Mouse (Mus musculus): ENCODE data around the gene Bcl2a1b. TPM values are rescaled to one million over a fixed set of nuclear protein-coding genes. Genes with fewer than 3 reads are reported as not detected.
"Not testable (repeated sequence)": the region's sequence is repeated elsewhere in the genome, so short reads cannot be mapped to it uniquely, and the experiment has no call there.

Gene Bcl2a1b
- polyA plus RNA-seq, 1 experiment from 2014 or later, result not detected

DNA sequence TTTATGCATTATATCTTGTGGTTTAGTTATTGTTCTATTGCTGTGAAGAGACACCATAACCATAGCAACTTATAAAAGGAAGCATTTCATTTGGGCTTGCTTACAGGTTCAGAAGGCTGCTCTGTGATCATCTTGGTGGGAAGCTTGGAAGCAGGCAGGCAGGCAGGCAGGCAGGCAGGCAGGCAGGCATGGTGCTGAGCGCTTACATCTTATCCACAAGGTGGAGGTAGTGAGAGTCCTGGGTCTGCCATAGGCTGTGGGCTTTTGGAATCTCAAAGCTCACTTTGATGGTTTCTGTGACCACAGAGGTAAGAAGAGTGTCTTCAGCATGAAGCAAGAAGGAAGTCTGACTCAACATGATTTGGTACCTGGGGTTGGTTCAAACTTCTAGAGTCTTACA lies 13.4 kb downstream of the Bcl2a1b start:
- H3K9me3 ChIP-seq (replicated peaks); H3K36me3 ChIP-seq (ENCODE audit: poor library complexity, severe bottlenecking); H3K27me3 ChIP-seq; H3K4me3 ChIP-seq; H3K4me1 ChIP-seq; H3K27ac ChIP-seq; H3K4me2 ChIP-seq; H3K9ac ChIP-seq; ATAC-seq: not testable (repeated sequence)
- 29% methylated on average over 1 of the region's 1 CpGs for WGBS

- H3K9me3 ChIP-seq (replicated peaks); H3K4me2 ChIP-seq; H3K27ac ChIP-seq; H3K4me1 ChIP-seq; H3K4me3 ChIP-seq; ATAC-seq; H3K36me3 ChIP-seq (ENCODE audit: poor library complexity, severe bottlenecking); H3K27me3 ChIP-seq; H3K9ac ChIP-seq: not testable (repeated sequence)
- 86% methylated on average over 4 of the region's 4 CpGs for WGBS
Measured at GRCm38 (mm10) chr9:89218174-89218573, 19.2 kb downstream of the Bcl2a1b start.

GRCm38 (mm10) chr9:89219668-89220067 lies 20.7 kb downstream of the Bcl2a1b start:
- not testable (repeated sequence) for H3K27me3 ChIP-seq
- WGBS, result 93% methylated on average over 3 of the region's 4 CpGs

DNA sequence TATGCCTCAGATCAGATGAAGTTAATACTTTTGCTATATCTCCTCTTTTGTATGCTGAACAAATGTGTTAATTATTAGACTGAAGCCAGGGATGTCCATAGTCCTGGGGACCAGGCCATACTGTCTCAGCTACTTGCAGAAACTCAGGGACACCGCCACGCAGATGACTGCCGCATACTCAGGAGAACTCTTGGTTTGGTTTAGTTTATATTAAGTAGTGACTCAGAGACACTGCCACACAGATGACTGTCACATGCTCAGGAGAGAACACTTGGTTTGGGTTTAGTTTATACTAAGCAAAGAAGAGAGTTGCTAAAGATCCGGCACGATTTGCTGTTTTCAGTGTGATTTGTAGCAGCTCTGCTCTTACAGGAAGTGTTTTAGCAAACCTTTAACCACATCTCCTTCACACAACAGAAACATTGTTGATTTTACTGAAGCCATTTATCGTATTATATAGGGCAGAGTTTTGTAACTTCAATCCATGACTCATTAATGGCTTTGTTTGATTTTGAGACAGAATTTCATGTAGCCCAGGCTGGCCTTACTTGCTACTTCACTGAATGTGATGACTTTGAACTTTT lies 21.8 kb downstream of the Bcl2a1b start:
- H3K9ac ChIP-seq; H3K27ac ChIP-seq; H3K4me1 ChIP-seq; H3K4me2 ChIP-seq; H3K36me3 ChIP-seq (ENCODE audit: poor library complexity, severe bottlenecking); H3K4me3 ChIP-seq; H3K9me3 ChIP-seq (replicated peaks); H3K27me3 ChIP-seq; ATAC-seq: not testable (repeated sequence)
- 88% methylated on average over 6 of the region's 6 CpGs for WGBS

More at GRCm38 (mm10) chr9:89219668-89220067, 20.7 kb downstream of the Bcl2a1b start:
- not testable (repeated sequence) for H3K4me3 ChIP-seq; H3K4me2 ChIP-seq; H3K9ac ChIP-seq; H3K9me3 ChIP-seq (replicated peaks); H3K27ac ChIP-seq; H3K36me3 ChIP-seq (ENCODE audit: poor library complexity, severe bottlenecking); H3K4me1 ChIP-seq; ATAC-seq

DNA sequence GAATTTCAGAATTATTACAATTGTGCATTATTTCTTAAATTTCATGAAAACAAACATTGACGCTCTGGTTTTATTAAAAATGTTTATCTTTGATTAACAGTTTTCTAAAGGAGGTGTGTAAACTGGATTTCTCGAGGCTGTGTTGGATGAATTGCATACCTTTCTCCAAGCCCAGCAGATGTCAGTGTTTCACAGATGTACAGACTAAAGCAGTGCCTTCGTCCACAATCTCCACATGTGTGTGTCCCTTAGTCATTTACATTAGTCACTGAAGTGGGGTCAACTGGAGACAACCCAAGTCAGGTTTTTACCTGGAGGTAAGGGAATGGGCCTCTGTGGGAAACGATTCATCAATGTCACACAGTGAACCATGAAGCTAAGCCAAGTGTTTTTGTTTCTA lies 27.1 kb downstream of the Bcl2a1b start:
- no peaks in the 10 kb centered on the region for H3K27me3 ChIP-seq
- H3K4me2 ChIP-seq, result no peak overlapping the region
- ATAC-seq, result no peak
- H3K36me3 ChIP-seq (ENCODE audit: poor library complexity, severe bottlenecking), result no peaks in the 10 kb centered on the region
- no peaks in the 10 kb centered on the region for H3K4me1 ChIP-seq
- H3K27ac ChIP-seq, result no peak overlapping the region
- no peak overlapping the region for H3K4me3 ChIP-seq
- no peaks in the 10 kb centered on the region for H3K9me3 ChIP-seq (replicated peaks)
- 61% methylated on average over 4 of the region's 4 CpGs for WGBS
- H3K9ac ChIP-seq, result no peak overlapping the region

DNA sequence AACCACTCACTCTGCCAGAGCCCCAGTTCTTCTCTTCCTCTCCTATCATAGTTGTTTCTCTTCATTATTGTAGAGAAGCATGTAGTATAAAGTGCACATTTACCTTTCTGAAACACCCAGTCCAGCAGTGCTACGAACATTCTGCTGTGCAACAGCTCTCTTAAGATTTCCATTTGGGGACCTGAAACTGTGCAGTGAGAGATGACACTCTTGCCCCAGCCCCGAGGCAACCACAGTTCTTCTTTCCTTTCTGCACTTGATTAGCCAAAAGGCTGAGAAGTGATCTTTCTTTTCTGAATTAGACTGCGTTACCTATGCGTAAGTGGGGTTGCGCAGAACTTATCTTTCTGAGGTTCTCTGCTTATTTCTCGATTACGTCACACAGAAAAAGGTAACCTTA lies 29.1 kb downstream of the Bcl2a1b start:
- no peaks in the 10 kb centered on the region for H3K27me3 ChIP-seq
- H3K27ac ChIP-seq, result no peak overlapping the region
- 89% methylated on average over 7 of the region's 7 CpGs for WGBS
- no peaks in the 10 kb centered on the region for H3K36me3 ChIP-seq (ENCODE audit: poor library complexity, severe bottlenecking)
- no peak overlapping the region for H3K4me3 ChIP-seq
- no peak for ATAC-seq
- H3K4me2 ChIP-seq, result no peak overlapping the region
- H3K9ac ChIP-seq, result no peak overlapping the region
- H3K9me3 ChIP-seq (replicated peaks), result no peaks in the 10 kb centered on the region
- H3K4me1 ChIP-seq, result no peaks in the 10 kb centered on the region

GRCm38 (mm10) chr9:89230897-89231497 lies 32.0 kb downstream of the Bcl2a1b start:
- not testable (repeated sequence) for H3K36me3 ChIP-seq (ENCODE audit: poor library complexity, severe bottlenecking); H3K4me2 ChIP-seq; H3K27me3 ChIP-seq; H3K4me3 ChIP-seq; H3K9ac ChIP-seq; H3K4me1 ChIP-seq; H3K27ac ChIP-seq; H3K9me3 ChIP-seq (replicated peaks)
- WGBS, result 61% methylated on average over 2 of the region's 2 CpGs
- peak; percentile 45; the same call in 1 of the 2 replicates for ATAC-seq

DNA sequence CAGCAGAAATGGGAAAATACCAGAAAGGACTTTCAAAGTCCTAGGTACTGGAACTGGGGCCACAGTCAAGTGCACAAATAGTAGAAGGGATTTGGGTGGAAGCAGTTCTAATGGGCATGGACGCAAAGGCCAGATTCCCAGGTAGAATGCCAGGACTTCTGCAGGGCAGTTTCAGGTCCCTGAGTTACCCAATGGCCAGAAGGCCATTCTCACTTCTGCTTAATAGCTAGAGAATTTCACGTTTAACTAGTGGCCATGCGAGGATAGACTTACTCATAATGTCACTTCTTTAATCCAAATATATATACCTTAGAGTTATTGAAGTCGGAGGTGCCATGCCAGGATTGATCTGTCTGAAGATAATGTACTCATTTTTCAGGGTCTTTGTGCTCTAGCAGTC lies 38.1 kb downstream of the Bcl2a1b start:
- H3K9ac ChIP-seq; H3K4me1 ChIP-seq; H3K36me3 ChIP-seq (ENCODE audit: poor library complexity, severe bottlenecking); H3K4me2 ChIP-seq; H3K27ac ChIP-seq; H3K9me3 ChIP-seq (replicated peaks); ATAC-seq; H3K27me3 ChIP-seq; H3K4me3 ChIP-seq: not testable (repeated sequence)
- WGBS, result 89% methylated on average over 4 of the region's 4 CpGs

GRCm38 (mm10) chr9:89238976-89239505 lies 40.0 kb downstream of the Bcl2a1b start:
- H3K4me3 ChIP-seq; H3K27ac ChIP-seq; ATAC-seq; H3K9me3 ChIP-seq (replicated peaks); H3K4me2 ChIP-seq; H3K4me1 ChIP-seq; H3K27me3 ChIP-seq; H3K9ac ChIP-seq; H3K36me3 ChIP-seq (ENCODE audit: poor library complexity, severe bottlenecking): not testable (repeated sequence)
- 94% methylated on average over 4 of the region's 5 CpGs for WGBS

DNA sequence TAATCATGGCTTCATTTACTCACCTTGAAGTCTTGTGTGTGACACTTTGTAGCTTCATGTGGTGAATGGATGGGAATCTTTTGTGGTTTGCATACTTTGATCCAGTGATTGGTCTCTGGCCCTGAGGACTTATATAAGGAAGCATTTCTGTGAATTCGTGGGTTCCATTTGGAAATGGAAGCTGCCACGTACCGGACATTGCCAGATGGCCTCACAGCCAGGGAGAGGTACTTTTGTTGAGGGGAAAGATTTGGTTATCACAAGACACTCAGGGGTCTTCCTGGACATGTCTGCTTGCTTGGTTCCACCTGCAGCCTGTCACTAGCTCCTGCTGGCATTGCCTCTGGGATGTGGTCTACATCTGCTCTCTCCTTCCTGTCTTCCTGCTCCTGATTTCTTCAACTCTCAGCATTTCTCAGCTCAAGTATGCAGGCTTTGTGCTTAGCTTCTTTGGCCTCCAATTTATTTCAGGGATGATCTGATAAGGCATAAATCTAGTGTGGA lies 41.6 kb downstream of the Bcl2a1b start:
- not testable (repeated sequence) for ATAC-seq; H3K4me2 ChIP-seq; H3K4me1 ChIP-seq; H3K36me3 ChIP-seq (ENCODE audit: poor library complexity, severe bottlenecking); H3K9ac ChIP-seq; H3K27ac ChIP-seq; H3K4me3 ChIP-seq; H3K9me3 ChIP-seq (replicated peaks); H3K27me3 ChIP-seq
- 93% methylated on average over 3 of the region's 3 CpGs for WGBS

DNA sequence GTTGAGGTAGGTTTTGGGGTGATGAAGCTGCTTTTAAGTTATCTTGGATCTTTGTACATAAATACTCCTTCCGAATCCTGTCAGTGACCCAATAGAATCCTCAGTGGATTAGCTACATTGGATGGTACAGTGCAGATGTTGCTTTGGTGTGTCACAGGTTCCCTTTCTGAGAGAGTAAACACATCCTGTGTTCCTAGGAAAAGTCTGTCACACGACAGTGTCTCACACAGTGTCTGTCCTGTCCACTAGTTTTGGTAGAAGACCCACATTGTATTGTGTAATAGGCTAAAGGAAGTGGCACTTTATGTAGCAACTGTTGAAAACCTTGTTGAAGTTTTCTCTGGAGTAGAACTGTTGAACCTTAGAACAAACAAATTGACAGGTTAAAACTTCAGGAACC lies 54.4 kb downstream of the Bcl2a1b start:
- 93% methylated on average over 2 of the region's 2 CpGs for WGBS
- H3K4me3 ChIP-seq, result no peak overlapping the region
- no peak for ATAC-seq

GRCm38 (mm10) chr9:89256556-89257335 lies 57.7 kb downstream of the Bcl2a1b start:
- Histone ChIP-seq H3K9ac (no peak overlapping the region), H3K27me3 (no peaks in the 10 kb centered on the region), H3K4me1 (no peaks in the 10 kb centered on the region), H3K36me3 (ENCODE audit: poor library complexity, severe bottlenecking) (no peaks in the 10 kb centered on the region), H3K27ac (no peak overlapping the region), H3K9me3 (replicated peaks) (no peaks in the 10 kb centered on the region), H3K4me3 (no peak overlapping the region), H3K4me2 (no peak overlapping the region)
- ATAC-seq, result no peak
- 89% methylated on average over 12 of the region's 12 CpGs for WGBS

More for the DNA sequence above, 54.4 kb downstream of the Bcl2a1b start:
- H3K27ac ChIP-seq, result no peak overlapping the region
- H3K9ac ChIP-seq, result no peak overlapping the region
- H3K36me3 ChIP-seq (ENCODE audit: poor library complexity, severe bottlenecking), result no peaks in the 10 kb centered on the region
- H3K4me1 ChIP-seq, result no peaks in the 10 kb centered on the region
- no peaks in the 10 kb centered on the region for H3K27me3 ChIP-seq
- H3K9me3 ChIP-seq (replicated peaks), result no peaks in the 10 kb centered on the region
- H3K4me2 ChIP-seq, result no peak overlapping the region
